8 mouse cellular contexts compared by ENCODE assay signal in the genomic region with DNA sequence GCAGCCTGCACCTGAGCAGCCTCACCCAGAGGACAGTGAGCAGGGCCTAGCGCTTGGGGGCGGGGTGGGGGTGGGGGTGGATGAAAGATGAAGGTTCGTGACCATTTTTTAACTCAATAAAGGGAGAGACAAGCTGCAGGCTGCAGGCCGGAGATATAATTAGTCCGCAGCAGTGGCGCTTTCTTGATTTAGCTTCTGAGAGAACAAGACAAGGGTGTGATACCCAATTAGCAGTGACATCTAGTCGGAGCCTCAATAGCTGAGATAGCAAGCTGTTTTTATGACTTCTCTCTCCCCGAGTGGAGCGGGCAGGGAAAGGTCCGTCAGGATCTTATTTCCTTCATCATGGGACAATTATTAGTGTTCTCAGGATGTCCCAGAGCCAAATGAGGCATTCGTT. TPM values are rescaled to one million over a fixed set of nuclear protein-coding genes. Genes with fewer than 3 reads are reported as not detected.
DNase-seq lines count a peak whose midpoint lies in the region; ATAC-seq and TF ChIP-seq lines count a peak whose summit lies in the region.

No protein-coding gene starts in this region.

- no peaks in the 10 kb centered on the region for H3K36me3 ChIP-seq in heart, embryonic 13.5 days
- H3K36me3 ChIP-seq in forebrain, embryonic 14.5 days (ENCODE audit: control insufficient read depth, insufficient read depth, low read length) = no peaks in the 10 kb centered on the region
- H3K36me3 ChIP-seq in intestine, embryonic 14.5 days (ENCODE audit: control insufficient read depth, insufficient read depth, low read length) = no peaks in the 10 kb centered on the region
- H3K36me3 ChIP-seq in neural tube, embryonic 12.5 days = no peaks in the 10 kb centered on the region
- H3K36me3 ChIP-seq in kidney, embryonic 14.5 days (ENCODE audit: control insufficient read depth, insufficient read depth, low read length) = no peaks in the 10 kb centered on the region

- intact Hi-C loops in heart, postnatal 36 days (cut with DNase I) = no loop called here

- 0 out of 2 replicates have a peak overlapping the region, but pooled peaks have one; percentile 28 for H3K9ac ChIP-seq in heart, embryonic 13.5 days
- H3K9ac ChIP-seq in forebrain, embryonic 14.5 days (ENCODE audit: low read length) = peak overlapping the region; percentile 14; the same call in 1 of the 2 replicates
- H3K9ac ChIP-seq in intestine, embryonic 14.5 days (ENCODE audit: low read length) = no peak overlapping the region
- peak overlapping the region; percentile 47; the same call in 1 of the 2 replicates for H3K9ac ChIP-seq in neural tube, embryonic 12.5 days
- no peak overlapping the region for H3K9ac ChIP-seq in kidney, embryonic 14.5 days (ENCODE audit: low read depth, low read length)

- TF ChIP-seq POLR2A in cerebellum, adult 2 months (IDR thresholded peaks at IDR 0.05; ENCODE audit: borderline replicate concordance, insufficient read depth, low read length) = no peak

- no peak for DNase-seq in heart, postnatal 36 days
- DNase-seq in forebrain, embryonic 14.5 days (ENCODE audit: low spot score) = no peak
- no peak for DNase-seq in intestine, embryonic 14.5 days (ENCODE audit: low spot score)
- DNase-seq in frontal cortex, postnatal 25 days (ENCODE audit: low spot score in 2 of 2) = no peak
- no peak for DNase-seq in cerebellum, adult 2 months

- no peak for ATAC-seq in heart, embryonic 13.5 days (ENCODE audit: extremely low read depth, insufficient number of reproducible peaks, low FRiP score, low TSS enrichment)
- no peak for ATAC-seq in forebrain, embryonic 14.5 days
- ATAC-seq in intestine, embryonic 14.5 days (replicated peaks; ENCODE audit: low FRiP score, low TSS enrichment, low read depth) = no peak
- ATAC-seq in neural tube, embryonic 12.5 days (ENCODE audit: low FRiP score, low read depth) = no peak
- ATAC-seq in kidney, embryonic 14.5 days (ENCODE audit: low FRiP score, low TSS enrichment) = no peak

- no peak overlapping the region for H3K4me3 ChIP-seq in heart, embryonic 13.5 days
- 0 out of 2 replicates have a peak overlapping the region, but pooled peaks have one; percentile 2 for H3K4me3 ChIP-seq in forebrain, embryonic 14.5 days (ENCODE audit: low read depth, low read length)
- H3K4me3 ChIP-seq in intestine, embryonic 14.5 days (ENCODE audit: low read depth, low read length) = no peak overlapping the region
- no peak overlapping the region for H3K4me3 ChIP-seq in neural tube, embryonic 12.5 days
- no peak overlapping the region for H3K4me3 ChIP-seq in cerebellum, adult 2 months (replicated peaks; ENCODE audit: insufficient read depth, low read depth, low read length)
- H3K4me3 ChIP-seq in kidney, embryonic 14.5 days (ENCODE audit: low read length) = no peak overlapping the region

- H3K27me3 ChIP-seq in heart, embryonic 13.5 days (replicated peaks) = peaks cover 44% of the 10 kb centered on the region
- H3K27me3 ChIP-seq in forebrain, embryonic 14.5 days (replicated peaks; ENCODE audit: control insufficient read depth, insufficient read depth, low read length) = peaks cover 19% of the 10 kb centered on the region; the same call in 1 of the 2 replicates
- H3K27me3 ChIP-seq in intestine, embryonic 14.5 days (replicated peaks; ENCODE audit: control insufficient read depth, insufficient read depth, low read length) = peaks cover 9% of the 10 kb centered on the region; the same call in 1 of the 2 replicates
- H3K27me3 ChIP-seq in neural tube, embryonic 12.5 days (replicated peaks) = no peaks in the 10 kb centered on the region
- no peaks in the 10 kb centered on the region for H3K27me3 ChIP-seq in cerebellum, adult 2 months (ENCODE audit: control insufficient read depth, insufficient read depth, low read length)
- no peaks in the 10 kb centered on the region; the same call in 1 of the 2 replicates for H3K27me3 ChIP-seq in kidney, embryonic 14.5 days (ENCODE audit: control insufficient read depth, insufficient read depth, low read length)

- TF ChIP-seq CTCF in cerebellum, adult 2 months (IDR thresholded peaks at IDR 0.05; ENCODE audit: borderline replicate concordance, insufficient read depth, low read depth, low read length) = no peak

- peak overlapping the region; percentile 24 for H3K4me2 ChIP-seq in heart, embryonic 13.5 days
- H3K4me2 ChIP-seq in forebrain, embryonic 14.5 days (ENCODE audit: low read length) = peak overlapping the region; percentile 26
- H3K4me2 ChIP-seq in intestine, embryonic 14.5 days (ENCODE audit: low read length) = 0 out of 2 replicates have a peak overlapping the region, but pooled peaks have one; percentile 5
- H3K4me2 ChIP-seq in neural tube, embryonic 12.5 days (replicated peaks) = peak overlapping the region; percentile 45
- H3K4me2 ChIP-seq in kidney, embryonic 14.5 days (replicated peaks; ENCODE audit: low read depth, low read length) = no peak overlapping the region

- H3K27ac ChIP-seq in heart, embryonic 13.5 days (replicated peaks) = no peak overlapping the region; the same call in 1 of the 2 replicates
- peak overlapping the region; percentile 53; the same call in 1 of the 2 replicates for H3K27ac ChIP-seq in forebrain, embryonic 14.5 days (ENCODE audit: low read depth, low read length)
- no peak overlapping the region for H3K27ac ChIP-seq in intestine, embryonic 14.5 days (ENCODE audit: low read depth)
- peak overlapping the region; percentile 16; the same call in 1 of the 2 replicates for H3K27ac ChIP-seq in neural tube, embryonic 12.5 days
- H3K27ac ChIP-seq in cerebellum, adult 2 months (ENCODE audit: insufficient read depth, low read length) = no peak overlapping the region
- H3K27ac ChIP-seq in kidney, embryonic 14.5 days (ENCODE audit: low read depth, low read length) = no peak overlapping the region

- WGBS in heart, embryonic 13.5 days = 38% methylated on average over 11 of the region's 11 CpGs
- 13% methylated on average over 11 of the region's 11 CpGs for WGBS in forebrain, embryonic 14.5 days
- 35% methylated on average over 11 of the region's 11 CpGs for WGBS in intestine, embryonic 14.5 days
- 16% methylated on average over 11 of the region's 11 CpGs for WGBS in neural tube, embryonic 12.5 days
- 73% methylated on average over 11 of the region's 11 CpGs for WGBS in cerebellum, adult 2 months
- WGBS in kidney, embryonic 14.5 days = 28% methylated on average over 11 of the region's 11 CpGs

- H3K4me1 ChIP-seq in heart, embryonic 13.5 days = peaks cover 42% of the 10 kb centered on the region
- H3K4me1 ChIP-seq in forebrain, embryonic 14.5 days (ENCODE audit: control insufficient read depth, insufficient read depth, low read length) = peaks cover 65% of the 10 kb centered on the region
- H3K4me1 ChIP-seq in intestine, embryonic 14.5 days (replicated peaks; ENCODE audit: control insufficient read depth, insufficient read depth, low read length) = peaks cover 53% of the 10 kb centered on the region
- H3K4me1 ChIP-seq in neural tube, embryonic 12.5 days = peaks cover 94% of the 10 kb centered on the region
- peaks cover 32% of the 10 kb centered on the region for H3K4me1 ChIP-seq in cerebellum, adult 2 months (ENCODE audit: control insufficient read depth, insufficient read depth, low read length)
- H3K4me1 ChIP-seq in kidney, embryonic 14.5 days (ENCODE audit: control insufficient read depth, insufficient read depth, low read length) = peaks cover 49% of the 10 kb centered on the region

- H3K9me3 ChIP-seq in heart, embryonic 13.5 days = no peaks in the 10 kb centered on the region
- H3K9me3 ChIP-seq in forebrain, embryonic 14.5 days (replicated peaks; ENCODE audit: control insufficient read depth, low read length) = no peaks in the 10 kb centered on the region
- H3K9me3 ChIP-seq in intestine, embryonic 14.5 days (ENCODE audit: control insufficient read depth, low read length) = no peaks in the 10 kb centered on the region
- no peaks in the 10 kb centered on the region for H3K9me3 ChIP-seq in neural tube, embryonic 12.5 days
- H3K9me3 ChIP-seq in kidney, embryonic 14.5 days (ENCODE audit: control insufficient read depth, low read length) = no peaks in the 10 kb centered on the region

RNA-seq across cellular contexts. Expression of a gene that starts 7.2 kb away (rescaled TPM):
- polyA plus RNA-seq in heart, embryonic 13.5 days (2015; fragmentation: Nextera tagmentation; extraction: Ambion mirVana) = 0.59 and 0.79 TPM in 2 replicates
- 1 to 10 TPM; 1.6 to 1.9 TPM for total RNA-seq in heart, postnatal 36 days (2021)
- 4.5 and 5.0 TPM in 2 replicates for polyA plus RNA-seq in forebrain, embryonic 14.5 days (2014; fragmentation: Nextera tagmentation; extraction: Ambion mirVana)
- 4.9 and 7.1 TPM in 2 replicates for polyA plus RNA-seq in intestine, embryonic 14.5 days (2014; fragmentation: Nextera tagmentation; extraction: Ambion mirVana)
- 7.2 and 8.0 TPM in 2 replicates for polyA plus RNA-seq in neural tube, embryonic 12.5 days (2016; fragmentation: Nextera tagmentation; extraction: Ambion mirVana)
- 18.7 and 20.5 TPM in 2 replicates for polyA plus RNA-seq in cerebellum, adult 2 months (2012; rRNA removed)
- 5.6 and 5.8 TPM in 2 replicates for polyA plus RNA-seq in kidney, embryonic 14.5 days (2014; fragmentation: Nextera tagmentation; extraction: Ambion mirVana)

Comparison
In these comparisons a context has a peak if more than half of its experiments do, and no peak if none do; other contexts are left out.
1. H3K27ac ChIP-seq: peak in forebrain, embryonic 14.5 days (single experiment) and neural tube, embryonic 12.5 days (single experiment); none in heart, embryonic 13.5 days (single experiment), intestine, embryonic 14.5 days (single experiment), cerebellum, adult 2 months (single experiment) and kidney, embryonic 14.5 days (single experiment).
2. H3K9ac ChIP-seq: peak in heart, embryonic 13.5 days (single experiment), forebrain, embryonic 14.5 days (single experiment) and neural tube, embryonic 12.5 days (single experiment); none in intestine, embryonic 14.5 days (single experiment) and kidney, embryonic 14.5 days (single experiment).